In genomic region chr14:55024236-55024635, GRCm38 (mm10) we compare ENCODE assay signal across 9 mouse cellular contexts. TPM values are rescaled to one million over a fixed set of nuclear protein-coding genes. Genes with fewer than 3 reads are reported as not detected.
DNase-seq lines count a peak whose midpoint lies in the region; ATAC-seq and TF ChIP-seq lines count a peak whose summit lies in the region.
"Had no signal": no experiment of that assay in that cellular context is flagged by ENCODE, and none has a peak within 500 bp of the region (broad histone marks: within the 10 kb centered on the region; RNA-seq: fewer than 3 reads in every experiment).

No protein-coding gene starts in this region.

- H3K27ac ChIP-seq in cortical plate, adult 2 months (ENCODE audit: insufficient read depth, low read length): no peak overlapping the region
- H3K27ac ChIP-seq in intestine, embryonic 16.5 days (ENCODE audit: low read length): no peak overlapping the region
- H3K27ac ChIP-seq in liver, postnatal 0 days (ENCODE audit: low read depth): no peak overlapping the region
- H3K27ac ChIP-seq: hindbrain, embryonic 15.5 days had no signal

- H3K4me1 ChIP-seq in cortical plate, adult 2 months (ENCODE audit: control insufficient read depth, insufficient read depth, low read length): peaks cover 2% of the 10 kb centered on the region; the same call in 1 of the 2 replicates
- 0 out of 2 replicates have a peak, but pooled peaks cover 4% of the 10 kb centered on the region for H3K4me1 ChIP-seq in intestine, embryonic 16.5 days (ENCODE audit: control insufficient read depth, insufficient read depth, low read length)
- H3K4me1 ChIP-seq in liver, postnatal 0 days (ENCODE audit: insufficient read depth): peaks cover 2% of the 10 kb centered on the region; the same call in 1 of the 2 replicates

- WGBS in intestine, embryonic 16.5 days: 65% methylated on average over 7 of the region's 7 CpGs
- 63% methylated on average over 7 of the region's 7 CpGs for WGBS in liver, postnatal 0 days (ENCODE audit: insufficient replicate concordance)

- no peak overlapping the region for H3K9ac ChIP-seq in intestine, embryonic 16.5 days (ENCODE audit: low read depth, low read length)
- H3K9ac ChIP-seq in liver, postnatal 0 days (replicated peaks): no peak overlapping the region
- H3K9ac ChIP-seq: hindbrain, embryonic 15.5 days had no signal

- DNase-seq in cerebellum, adult 11 months: peak; percentile 72
- peak; percentile 24 for DNase-seq in thymus, postnatal 14 days
- DNase-seq in thymus, postnatal 0 days (ENCODE audit: low spot score): no peak
- peak; percentile 74 for DNase-seq in liver, postnatal 0 days
- peak; percentile 75 to 82 for DNase-seq in right cerebral cortex, postnatal 10 days (ENCODE audit: low spot score in 2 of 2)

- TF ChIP-seq EP300 in liver, postnatal 0 days (IDR thresholded peaks at IDR 0.05; ENCODE audit: low read depth): no peak

- H3K36me3 ChIP-seq in intestine, embryonic 16.5 days (ENCODE audit: control insufficient read depth, insufficient read depth, low read length): peaks cover 16% of the 10 kb centered on the region; the same call in 1 of the 2 replicates
- peaks cover 54% of the 10 kb centered on the region for H3K36me3 ChIP-seq in liver, postnatal 0 days (replicated peaks; ENCODE audit: insufficient read depth, low read length)

- peak; percentile 79 for TF ChIP-seq CTCF in cortical plate, adult 2 months (IDR thresholded peaks at IDR 0.05; ENCODE audit: extremely low read depth, insufficient read depth, low read length)
- peak; percentile 83 for TF ChIP-seq CTCF in liver, postnatal 0 days (IDR thresholded peaks at IDR 0.05; ENCODE audit: low read depth)

- no peaks in the 10 kb centered on the region for H3K9me3 ChIP-seq in intestine, embryonic 16.5 days (ENCODE audit: control insufficient read depth, low read length)
- no peaks in the 10 kb centered on the region for H3K9me3 ChIP-seq in liver, postnatal 0 days (ENCODE audit: low read length)
- H3K9me3 ChIP-seq: hindbrain, embryonic 15.5 days had no signal

- no peaks in the 10 kb centered on the region for H3K27me3 ChIP-seq in intestine, embryonic 16.5 days (replicated peaks; ENCODE audit: control insufficient read depth, insufficient read depth, low read length)
- H3K27me3 ChIP-seq in liver, postnatal 0 days (ENCODE audit: insufficient read depth, low read length): no peaks in the 10 kb centered on the region
- H3K27me3 ChIP-seq: hindbrain, embryonic 15.5 days had no signal

- H3K4me2 ChIP-seq in intestine, embryonic 16.5 days (ENCODE audit: low read depth, low read length): no peak overlapping the region
- H3K4me2 ChIP-seq in liver, postnatal 0 days (ENCODE audit: low read depth, low read length): no peak overlapping the region
- H3K4me2 ChIP-seq: hindbrain, embryonic 15.5 days had no signal

- no peak overlapping the region for H3K4me3 ChIP-seq in cortical plate, adult 2 months (ENCODE audit: insufficient read depth, low read length)
- H3K4me3 ChIP-seq in intestine, embryonic 16.5 days (ENCODE audit: low read length): no peak overlapping the region
- H3K4me3 ChIP-seq in liver, postnatal 0 days (ENCODE audit: low read depth, low read length): no peak overlapping the region
- H3K4me3 ChIP-seq: hindbrain, embryonic 15.5 days had no signal

- TF ChIP-seq POLR2A in cortical plate, adult 2 months (IDR thresholded peaks at IDR 0.05; ENCODE audit: extremely low read depth, insufficient read depth, low read length): no peak

- no peak for ATAC-seq in cerebellum, adult (ENCODE audit: insufficient number of reproducible peaks, low FRiP score, low TSS enrichment)
- 0 out of 2 replicates have a peak, but pooled peaks have one; percentile 10 for ATAC-seq in intestine, embryonic 16.5 days
- peak; percentile 24; the same call in 1 of the 2 replicates for ATAC-seq in liver, postnatal 0 days

RNA-seq across cellular contexts. Expression of gene Ngdn, which starts 9.0 kb away (rescaled TPM):
- 128 and 129 TPM in 2 replicates for polyA plus RNA-seq in thymus, postnatal 0 days (2015; fragmentation: Nextera tagmentation; extraction: Ambion mirVana)
- 35.3 and 38.6 TPM in 2 replicates for polyA plus RNA-seq in cortical plate, adult 2 months (2012; rRNA removed)
- polyA plus RNA-seq in intestine, embryonic 16.5 days (2015; fragmentation: Nextera tagmentation; extraction: Ambion mirVana): 87.2 and 89.2 TPM in 2 replicates
- polyA plus RNA-seq in liver, postnatal 0 days (2015; fragmentation: Nextera tagmentation; extraction: Ambion mirVana): 30.6 and 32.0 TPM in 2 replicates

RNA-seq across cellular contexts. Expression of gene Myh7, which starts 29.8 kb away (rescaled TPM):
- 0.49 and 0.55 TPM in 2 replicates for polyA plus RNA-seq in thymus, postnatal 0 days (2015; fragmentation: Nextera tagmentation; extraction: Ambion mirVana)
- 29.0 and 34.8 TPM in 2 replicates for polyA plus RNA-seq in cortical plate, adult 2 months (2012; rRNA removed)
- polyA plus RNA-seq in intestine, embryonic 16.5 days (2015; fragmentation: Nextera tagmentation; extraction: Ambion mirVana): 2.6 and 4.1 TPM in 2 replicates
- polyA plus RNA-seq in liver, postnatal 0 days (2015; fragmentation: Nextera tagmentation; extraction: Ambion mirVana): 0.18 and 2.0 TPM in 2 replicates

RNA-seq across cellular contexts. Expression of gene Gm17428, which starts 47.5 kb away (rescaled TPM):
- not detected in 2 replicates for polyA plus RNA-seq in thymus, postnatal 0 days (2015; fragmentation: Nextera tagmentation; extraction: Ambion mirVana)
- not detected in 2 replicates for polyA plus RNA-seq in cortical plate, adult 2 months (2012; rRNA removed)
- not detected in 2 replicates for polyA plus RNA-seq in intestine, embryonic 16.5 days (2015; fragmentation: Nextera tagmentation; extraction: Ambion mirVana)
- not detected in 2 replicates for polyA plus RNA-seq in liver, postnatal 0 days (2015; fragmentation: Nextera tagmentation; extraction: Ambion mirVana)
- polyA plus RNA-seq: hindbrain, embryonic 15.5 days had no signal

RNA-seq across cellular contexts. Expression of gene Myh6, which starts 57.5 kb away (rescaled TPM):
- 0.34 and 0.35 TPM in 2 replicates for polyA plus RNA-seq in thymus, postnatal 0 days (2015; fragmentation: Nextera tagmentation; extraction: Ambion mirVana)
- 0.17 TPM in 1 of 2 replicates, not detected in the other for polyA plus RNA-seq in cortical plate, adult 2 months (2012; rRNA removed)
- polyA plus RNA-seq in intestine, embryonic 16.5 days (2015; fragmentation: Nextera tagmentation; extraction: Ambion mirVana): 0.46 and 0.77 TPM in 2 replicates
- 0.36 TPM in 2 replicates for polyA plus RNA-seq in liver, postnatal 0 days (2015; fragmentation: Nextera tagmentation; extraction: Ambion mirVana)
